Mouse (Mus musculus) cortical plate, adult 2 months (tissue): ENCODE results near the gene Yrdc.

Experiments
- CTCF ChIP-seq: fragments of 200-500 bp; IDR thresholded peaks from 2 replicates; pipeline ENCODE4 v1.5.1; 2011; ENCODE audit warnings: mild to moderate bottlenecking, control low read depth, low read length; ENCODE audit not compliant: insufficient read depth; ENCODE audit errors: extremely low read depth
- POLR2A ChIP-seq: fragments of 200-500 bp; IDR thresholded peaks from 2 replicates; pipeline ENCODE4 v1.6.1; 2011; ENCODE audit warnings: mild to moderate bottlenecking, low read length, control low read depth; ENCODE audit not compliant: insufficient read depth; ENCODE audit errors: extremely low read depth

DNA sequence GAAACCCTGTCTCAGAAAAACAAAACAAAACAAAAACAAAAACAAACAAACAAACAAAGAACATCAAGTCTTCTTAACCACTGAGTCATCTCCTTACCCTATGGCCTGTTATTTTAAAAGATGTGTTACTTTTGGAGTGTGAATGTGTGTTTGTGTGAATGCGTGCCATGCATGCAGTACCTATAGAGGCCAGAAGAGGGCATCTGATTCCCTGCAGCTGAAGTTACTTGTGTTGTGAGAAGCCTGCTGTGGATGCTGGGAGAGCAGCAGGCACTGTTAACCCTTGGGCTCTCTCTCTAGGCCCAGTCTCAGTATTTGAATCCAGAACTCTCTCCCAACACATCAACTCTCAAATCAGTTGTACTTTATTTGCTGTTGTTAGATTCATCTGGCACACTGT, 22.2 kb downstream of the Yrdc start:
- peak; percentile 21; the same call in 1 of the 2 replicates for TF ChIP-seq CTCF
- no peak for TF ChIP-seq POLR2A
